Mouse (Mus musculus) frontal cortex, postnatal 36 days (tissue): ENCODE measurements around the gene Gm6096.
"Not testable (repeated sequence)": the region's sequence is repeated elsewhere in the genome, so short reads cannot be mapped to it uniquely, and the experiment has no call there.

ENCODE experiments used
- DNase-seq, 2 experiments: peaks; one replicate each; pipeline ENCODE4 v3.0.0; 2022; ENCODE audit warnings: low spot score in 2 of 2

Gm6096 gene

GRCm38 (mm10) chr7:34250738-34251137 lies at the start of gene Gm6096:
TSS of gene Gm6096 (plus strand) at chr7:34251038.
- no peak for DNase-seq

DNA sequence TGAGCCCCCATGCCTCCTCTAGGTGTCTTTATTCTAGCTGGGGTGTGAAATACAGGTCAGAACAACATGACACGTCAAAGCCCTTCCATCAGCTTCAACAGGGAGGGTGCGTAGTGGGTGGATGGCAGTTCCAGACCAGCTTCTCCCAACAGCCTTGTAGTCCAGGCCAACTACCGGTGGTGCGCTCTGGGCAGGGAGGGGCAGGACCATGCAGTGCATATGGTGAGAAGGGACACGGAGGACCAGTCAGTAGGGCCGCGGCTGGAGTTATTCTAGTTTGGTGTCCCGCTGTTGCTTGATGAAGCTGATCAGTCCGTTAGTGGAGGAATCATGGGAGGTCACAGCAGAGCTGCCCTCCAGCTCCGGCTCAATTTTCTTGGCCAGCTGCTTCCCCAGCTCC lies 48.7 kb upstream of the Gm6096 start:
- not testable (repeated sequence) for DNase-seq

- no peak for DNase-seq
Measured at GRCm38 (mm10) chr7:34206331-34206730, 44.5 kb upstream of the Gm6096 start.

- DNase-seq: no peak
Measured at GRCm38 (mm10) chr7:34208027-34208745, 42.7 kb upstream of the Gm6096 start.

DNA sequence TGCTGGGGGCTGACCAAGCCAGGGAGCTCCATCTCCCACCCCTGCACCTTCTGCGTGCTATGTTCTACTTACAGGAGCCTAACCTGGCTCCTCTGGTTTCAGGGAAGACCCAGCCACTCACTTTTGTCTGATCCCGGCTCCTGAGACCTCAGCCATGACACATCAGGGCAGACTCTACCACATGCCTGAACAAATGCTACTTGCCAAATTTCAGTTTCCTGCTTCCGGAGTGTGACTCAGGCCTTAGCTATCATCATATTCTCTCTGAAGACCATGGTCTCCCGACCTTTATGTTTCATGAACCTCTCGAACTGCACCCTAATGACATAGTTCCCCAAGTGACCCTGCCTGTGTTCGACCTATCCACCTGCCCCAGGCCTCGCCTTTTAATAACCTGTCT lies 37.6 kb upstream of the Gm6096 start:
- DNase-seq: no peak

DNA sequence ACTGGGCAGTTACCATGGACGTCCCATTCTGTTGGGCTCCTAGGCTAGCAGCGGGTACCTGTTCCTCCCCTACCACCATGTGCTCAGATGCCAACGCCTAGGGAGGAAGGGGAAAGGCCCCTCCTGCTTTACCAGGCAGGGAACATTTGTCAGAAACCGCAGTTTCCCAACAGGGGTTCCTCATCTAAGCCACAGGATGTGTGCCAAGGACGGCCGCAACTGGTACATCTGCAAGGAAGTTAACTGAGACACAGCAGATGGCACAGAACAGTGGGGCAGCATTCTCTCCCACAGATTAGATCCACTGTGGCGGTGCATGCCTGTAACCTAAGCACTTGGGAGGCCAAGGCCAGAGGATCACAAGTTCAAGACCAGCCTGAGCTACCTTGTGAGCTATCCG lies 36.2 kb upstream of the Gm6096 start:
- no peak for DNase-seq

DNA sequence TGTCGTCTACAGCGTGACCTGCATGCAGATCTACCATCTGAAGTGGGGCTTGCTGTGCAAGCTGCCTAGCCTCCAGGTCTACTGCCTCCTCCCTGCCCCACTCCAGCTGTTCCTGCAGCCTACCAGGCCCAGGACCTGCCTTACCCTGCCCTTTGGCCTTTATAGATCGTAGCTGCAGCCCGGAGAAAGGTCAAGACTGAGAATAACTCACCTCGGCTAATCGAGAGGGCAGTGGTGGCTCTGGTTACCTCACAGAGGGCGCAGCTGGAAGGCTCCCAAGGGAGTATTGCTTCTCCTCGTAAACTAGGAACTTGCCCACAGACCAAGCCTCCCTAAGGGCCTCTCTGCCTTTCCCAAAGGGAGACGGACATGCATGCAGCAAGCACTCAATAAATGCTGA lies 35.4 kb upstream of the Gm6096 start:
- no peak for DNase-seq

DNA sequence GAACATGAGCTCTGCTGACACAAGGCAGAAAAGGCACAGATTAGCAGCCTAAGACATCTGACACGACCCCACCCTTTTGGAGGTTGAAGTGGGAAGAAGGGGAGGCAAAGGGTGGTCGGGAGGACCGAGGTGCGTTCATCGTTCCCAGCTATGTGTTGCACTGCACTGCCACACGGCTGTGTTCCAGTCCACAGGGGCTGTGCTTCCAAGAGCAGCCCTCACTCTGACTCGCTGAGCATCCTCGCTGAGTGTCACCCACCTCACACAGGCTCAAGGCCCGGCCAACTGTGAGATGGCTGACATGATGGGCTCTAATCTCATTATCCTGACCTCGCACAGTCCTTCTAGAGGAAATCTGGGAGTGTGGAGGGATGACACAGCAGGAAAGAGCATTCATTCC lies 34.4 kb upstream of the Gm6096 start:
- no peak for DNase-seq

GRCm38 (mm10) chr7:34218496-34218895 lies 32.3 kb upstream of the Gm6096 start:
- DNase-seq: no peak

DNA sequence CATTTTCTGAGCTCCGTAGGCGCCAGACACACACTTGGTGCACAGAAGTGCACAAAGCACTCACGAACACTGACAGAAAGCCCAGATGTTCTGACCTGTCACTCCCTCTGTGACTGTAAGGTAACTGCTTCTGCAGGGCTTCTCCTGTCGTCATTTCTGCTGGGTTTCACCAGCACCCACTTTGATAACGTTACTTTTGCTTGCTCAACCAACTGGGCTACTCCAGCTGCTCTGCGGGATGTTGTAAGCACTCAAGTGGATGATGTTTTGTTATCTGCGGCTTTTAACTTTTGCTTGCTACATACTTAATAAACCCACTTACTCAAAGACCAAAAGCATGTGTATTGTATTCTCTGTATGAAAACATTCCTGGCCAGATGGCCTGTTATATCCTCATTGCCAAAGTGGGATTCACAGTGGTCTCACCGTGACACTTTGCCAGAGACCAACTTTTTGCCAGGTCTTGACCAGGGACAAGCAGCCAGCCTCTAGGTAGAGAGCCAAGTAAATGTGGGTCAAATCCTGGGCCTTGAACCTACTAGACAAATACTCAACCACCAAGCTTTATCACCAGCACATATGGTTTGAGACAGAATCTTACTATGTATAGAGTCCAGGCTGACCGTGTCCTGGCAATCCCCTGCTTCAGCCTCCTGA lies 29.1 kb upstream of the Gm6096 start:
- DNase-seq: no peak

- DNase-seq: no peak
Measured at GRCm38 (mm10) chr7:34222340-34222739, 28.5 kb upstream of the Gm6096 start.

DNA sequence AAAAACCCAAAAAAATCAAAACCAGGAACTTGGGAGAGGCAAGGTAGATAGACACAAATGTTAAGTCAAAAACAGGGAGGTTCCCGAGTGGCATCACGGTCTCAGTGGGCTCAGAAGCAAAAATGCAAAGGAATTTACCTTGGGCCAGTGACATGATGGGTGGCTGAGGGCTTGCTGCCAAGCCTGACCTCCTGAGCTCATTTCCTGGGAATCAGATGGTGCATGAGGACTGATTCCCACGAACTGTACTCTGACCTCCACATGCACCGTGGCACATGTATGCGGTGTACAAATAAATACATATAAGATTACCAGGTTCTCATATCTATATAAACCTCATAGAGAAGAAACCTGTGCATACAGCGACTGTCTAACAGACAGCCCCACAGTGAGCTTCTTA lies 26.5 kb upstream of the Gm6096 start:
- DNase-seq: no peak

- DNase-seq: peak; percentile 45 to 62
Measured at GRCm38 (mm10) chr7:34226086-34226485, 24.8 kb upstream of the Gm6096 start.

GRCm38 (mm10) chr7:34226846-34227245 lies 24.0 kb upstream of the Gm6096 start:
- DNase-seq: no peak

GRCm38 (mm10) chr7:34228641-34229040 lies 22.2 kb upstream of the Gm6096 start:
- no peak for DNase-seq

DNA sequence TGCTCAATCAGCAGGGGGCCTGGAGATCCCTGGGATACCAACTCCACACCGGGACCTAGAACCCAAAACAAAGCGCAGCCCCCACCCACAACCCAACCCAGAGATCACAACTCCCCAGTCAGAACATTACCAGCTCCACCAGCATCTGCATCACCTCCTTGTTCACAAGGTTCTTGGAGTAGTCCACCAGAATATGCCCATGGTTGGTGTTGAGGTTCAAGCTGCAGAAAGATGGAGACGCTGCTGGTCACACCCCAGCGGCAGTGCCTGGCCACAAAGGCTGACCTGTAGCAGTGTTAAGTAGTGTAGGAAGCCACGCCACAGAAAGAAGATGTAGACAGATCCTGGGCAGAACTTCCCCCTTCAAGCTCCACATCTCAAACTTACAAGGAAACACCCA lies 21.7 kb upstream of the Gm6096 start:
- no peak for DNase-seq

- DNase-seq: peak; percentile 60 to 70
Measured at GRCm38 (mm10) chr7:34229691-34230111, 21.1 kb upstream of the Gm6096 start.

DNA sequence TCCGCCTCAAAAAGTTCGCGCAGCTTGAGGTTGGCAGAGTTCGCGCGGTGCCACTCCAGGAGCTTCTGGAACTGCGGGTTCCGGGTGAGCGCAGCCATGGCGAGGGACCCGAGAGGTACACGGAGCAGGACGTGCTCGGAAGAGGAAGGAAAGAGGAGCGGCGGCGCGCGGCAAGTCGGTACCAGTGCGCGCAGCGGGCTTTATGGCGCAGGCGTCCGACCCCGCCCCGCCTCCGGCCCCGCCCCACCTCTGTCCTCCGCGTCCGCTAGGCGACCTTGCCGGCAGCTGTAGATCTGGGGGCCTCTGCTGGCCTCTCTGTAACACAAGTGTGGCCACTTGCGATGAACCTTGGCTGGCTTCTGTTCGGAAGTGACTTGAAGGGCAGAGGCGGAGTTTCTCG lies 20.7 kb upstream of the Gm6096 start, which contains the start of gene Gpi1:
Gene Gpi1, minus strand, starts transcription at position 221 of the 400 bp plus-strand sequence.
- DNase-seq: peak; percentile 77

- peak in 1 of 2 experiments; percentile 21 for DNase-seq
Measured at GRCm38 (mm10) chr7:34232785-34233725, 17.8 kb upstream of the Gm6096 start.

DNA sequence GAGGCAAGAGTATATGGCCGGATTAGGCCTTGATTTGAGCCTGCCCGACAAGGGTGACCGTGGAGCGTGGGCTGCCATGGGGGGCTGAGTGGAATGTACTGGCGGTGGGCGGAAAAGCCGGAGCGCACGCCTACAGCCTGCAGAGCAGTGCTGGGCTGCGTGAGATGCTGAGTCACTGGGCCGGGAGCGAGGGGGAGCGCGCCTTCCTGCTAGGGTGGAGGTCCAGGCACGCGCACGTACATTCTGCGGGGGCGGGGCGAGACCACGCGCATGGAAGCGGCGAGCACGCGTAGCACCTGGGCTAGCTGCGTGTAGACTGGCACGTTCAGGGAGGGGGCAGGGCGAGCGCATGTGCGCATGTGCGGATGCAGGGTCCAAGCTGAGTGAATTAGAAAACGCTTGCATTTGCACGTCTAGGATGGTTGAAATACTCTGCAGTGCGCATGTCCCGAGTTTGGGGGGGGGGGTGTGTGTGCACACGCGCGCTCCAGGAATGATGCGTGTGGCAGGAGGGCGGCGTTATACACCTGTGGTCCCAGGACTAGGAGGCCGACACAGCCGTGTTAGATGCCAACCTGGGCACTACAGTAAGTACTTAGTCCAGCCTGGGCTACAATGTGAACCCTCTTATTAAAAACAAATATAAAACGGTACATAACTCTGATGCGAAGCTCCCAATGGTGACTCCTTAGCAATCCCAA lies 16.8 kb upstream of the Gm6096 start:
- peak; percentile 100 for DNase-seq
